In the genomic region with DNA sequence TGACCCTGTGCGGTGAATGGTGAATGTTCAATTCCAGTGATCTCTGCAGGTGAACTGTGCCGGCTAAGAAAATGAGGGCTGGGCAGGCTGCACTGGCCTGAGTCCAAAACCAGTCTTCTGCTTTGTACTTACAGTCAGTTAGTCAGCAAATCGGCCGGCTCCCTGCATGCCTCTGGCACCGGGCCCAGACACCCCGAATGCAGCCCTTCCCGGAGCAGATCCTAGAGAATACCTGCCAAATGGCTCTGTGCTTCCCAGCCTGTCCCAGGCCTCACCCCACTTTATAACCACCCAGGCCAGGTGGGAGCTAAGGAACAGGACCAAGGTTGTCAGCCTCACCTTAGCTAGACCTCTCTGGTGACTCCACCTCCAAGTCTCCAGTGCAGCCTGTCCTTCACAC, we compare ENCODE assay signal across 9 mouse cellular contexts. TPM values are rescaled to one million over a fixed set of nuclear protein-coding genes. Genes with fewer than 3 reads are reported as not detected.
DNase-seq lines count a peak whose midpoint lies in the region; ATAC-seq and TF ChIP-seq lines count a peak whose summit lies in the region.
"Had no signal": no experiment of that assay in that cellular context is flagged by ENCODE, and none has a peak within 500 bp of the region (broad histone marks: within the 10 kb centered on the region; RNA-seq: fewer than 3 reads in every experiment).

No protein-coding gene starts in this region.

- 16% methylated on average over 7 of the region's 7 CpGs for WGBS in forebrain, embryonic 13.5 days
- 5% methylated on average over 7 of the region's 7 CpGs for WGBS in kidney, adult 2 months
- 7% methylated on average over 7 of the region's 7 CpGs for WGBS in lung, embryonic 16.5 days
- WGBS in stomach, postnatal 0 days, result 9% methylated on average over 7 of the region's 7 CpGs

- intact Hi-C loops in left cerebral cortex, adult 2 months (cut with DNase I), result no loop called here

- 0 out of 2 replicates have a peak overlapping the region, but pooled peaks have one; percentile 12 for H3K9ac ChIP-seq in forebrain, embryonic 13.5 days
- H3K9ac ChIP-seq in lung, embryonic 16.5 days (ENCODE audit: low read length), result no peak overlapping the region
- no peak overlapping the region for H3K9ac ChIP-seq in stomach, postnatal 0 days (ENCODE audit: low read length)

- TF ChIP-seq EP300 in stomach, postnatal 0 days (optimal IDR thresholded peaks at IDR 0.05), result no peak

- no peaks in the 10 kb centered on the region; the same call in 1 of the 2 replicates for H3K27me3 ChIP-seq in forebrain, embryonic 13.5 days
- no peaks in the 10 kb centered on the region for H3K27me3 ChIP-seq in kidney, adult 2 months (replicated peaks; ENCODE audit: control insufficient read depth, insufficient read depth, low read length)
- no peaks in the 10 kb centered on the region for H3K27me3 ChIP-seq in lung, embryonic 16.5 days (ENCODE audit: control insufficient read depth, insufficient read depth, low read depth, low read length)
- H3K27me3 ChIP-seq in stomach, postnatal 0 days (ENCODE audit: control insufficient read depth, insufficient read depth, low read length), result no peaks in the 10 kb centered on the region

- TF ChIP-seq POLR2A in kidney, adult 2 months (IDR thresholded peaks at IDR 0.05; ENCODE audit: low read depth, low read length), result no peak

- H3K27ac ChIP-seq in left cerebral cortex, adult 2 months, result peak overlapping the region; percentile 28; the same call in 1 of the 2 replicates
- peak overlapping the region; percentile 81 for H3K27ac ChIP-seq in forebrain, embryonic 13.5 days
- H3K27ac ChIP-seq in kidney, adult 2 months (ENCODE audit: insufficient read depth, low read depth, low read length), result no peak overlapping the region
- peak overlapping the region; percentile 73 for H3K27ac ChIP-seq in lung, embryonic 16.5 days (ENCODE audit: low read length)
- H3K27ac ChIP-seq in stomach, postnatal 0 days (replicated peaks), result peak overlapping the region; percentile 46

- no peak for TF ChIP-seq CTCF in left cerebral cortex, adult 2 months (IDR thresholded peaks at IDR 0.05)
- no peak for TF ChIP-seq CTCF in kidney, adult 2 months (conservative IDR thresholded peaks at IDR 0.05; ENCODE audit: insufficient read depth, insufficient read length, low read depth, low read length)
- no peak for TF ChIP-seq CTCF in stomach, postnatal 0 days (IDR thresholded peaks at IDR 0.05; ENCODE audit: low read depth)

- H3K36me3 ChIP-seq in forebrain, embryonic 13.5 days (ENCODE audit: poor library complexity, severe bottlenecking), result no peaks in the 10 kb centered on the region
- no peaks in the 10 kb centered on the region for H3K36me3 ChIP-seq in kidney, adult 2 months (ENCODE audit: control insufficient read depth, insufficient read depth, low read length)
- no peaks in the 10 kb centered on the region for H3K36me3 ChIP-seq in lung, embryonic 16.5 days (ENCODE audit: control insufficient read depth, insufficient read depth, low read length)
- H3K36me3 ChIP-seq in stomach, postnatal 0 days (ENCODE audit: control insufficient read depth, insufficient read depth, low read length), result no peaks in the 10 kb centered on the region

- peaks cover 47% of the 10 kb centered on the region for H3K4me1 ChIP-seq in forebrain, embryonic 13.5 days
- H3K4me1 ChIP-seq in kidney, adult 2 months (ENCODE audit: control insufficient read depth, insufficient read depth, low read length), result peaks cover 4% of the 10 kb centered on the region; the same call in 1 of the 2 replicates
- H3K4me1 ChIP-seq in lung, embryonic 16.5 days (replicated peaks; ENCODE audit: control insufficient read depth, insufficient read depth, low read length), result peaks cover 27% of the 10 kb centered on the region
- 0 out of 2 replicates have a peak, but pooled peaks cover 3% of the 10 kb centered on the region for H3K4me1 ChIP-seq in stomach, postnatal 0 days (replicated peaks; ENCODE audit: control insufficient read depth, insufficient read depth)

- ATAC-seq in forebrain, embryonic 13.5 days, result peak; percentile 22; the same call in 1 of the 2 replicates
- ATAC-seq in lung, embryonic 16.5 days (ENCODE audit: low read depth), result peak; percentile 72
- ATAC-seq in stomach, postnatal 0 days (ENCODE audit: low FRiP score, low TSS enrichment), result peak; percentile 64

- no peak overlapping the region for H3K4me3 ChIP-seq in left cerebral cortex, adult 2 months
- H3K4me3 ChIP-seq in forebrain, embryonic 13.5 days, result no peak overlapping the region
- no peak overlapping the region for H3K4me3 ChIP-seq in kidney, adult 2 months (ENCODE audit: insufficient read depth, low read depth, low read length)
- H3K4me3 ChIP-seq in lung, embryonic 16.5 days (ENCODE audit: low read length), result no peak overlapping the region
- H3K4me3 ChIP-seq in stomach, postnatal 0 days (ENCODE audit: low read depth, low read length), result no peak overlapping the region

- H3K9me3 ChIP-seq in forebrain, embryonic 13.5 days (replicated peaks), result no peaks in the 10 kb centered on the region
- no peaks in the 10 kb centered on the region for H3K9me3 ChIP-seq in lung, embryonic 16.5 days (ENCODE audit: control insufficient read depth, low read length)
- no peaks in the 10 kb centered on the region for H3K9me3 ChIP-seq in stomach, postnatal 0 days (ENCODE audit: control insufficient read depth, low read length)

- peak; percentile 65 to 70 for DNase-seq in left cerebral cortex, adult 2 months (ENCODE audit: extremely low spot score in 1 of 2, low spot score in 2 of 2)
- no peak for DNase-seq in left cerebral cortex, adult 11 months (ENCODE audit: low spot score)
- DNase-seq in adrenal gland, adult 8-10 months, result peak; percentile 46
- peak; percentile 92 for DNase-seq in kidney, adult 2 months
- peak; percentile 83 for DNase-seq in stomach, postnatal 0 days (ENCODE audit: low spot score)
- no peak for DNase-seq in yolk sac, embryonic 10.5 days (ENCODE audit: low spot score)

- H3K4me2 ChIP-seq in forebrain, embryonic 13.5 days, result peak overlapping the region; percentile 33
- no peak overlapping the region for H3K4me2 ChIP-seq in lung, embryonic 16.5 days (ENCODE audit: low read depth, low read length)
- no peak overlapping the region for H3K4me2 ChIP-seq in stomach, postnatal 0 days (replicated peaks; ENCODE audit: low read depth)

RNA-seq across cellular contexts. Expression of gene Zdhhc22, which starts 17.0 kb away (rescaled TPM):
- total RNA-seq in left cerebral cortex, adult 2 months (2021), result 10 to 100 TPM; 59.1 to 61.3 TPM
- 1 to 10 TPM; 1.8 to 4.7 (median 3.0) TPM for total RNA-seq in adrenal gland, adult 8-10 months (2022)
- polyA plus RNA-seq in forebrain, embryonic 13.5 days (2015; fragmentation: Nextera tagmentation; extraction: Ambion mirVana), result 2.3 and 2.7 TPM in 2 replicates
- polyA plus RNA-seq in kidney, adult 2 months (2012; rRNA removed), result 0.14 TPM in 1 of 2 replicates, not detected in the other
- 0.14 and 0.15 TPM in 2 replicates for polyA plus RNA-seq in lung, embryonic 16.5 days (2015; fragmentation: Nextera tagmentation; extraction: Ambion mirVana)
- polyA plus RNA-seq in stomach, postnatal 0 days (2015; fragmentation: Nextera tagmentation; extraction: Ambion mirVana), result 0.53 and 0.58 TPM in 2 replicates
- total RNA-seq: gastrocnemius, postnatal 4 days had no signal

RNA-seq across cellular contexts. Expression of gene Cipc, which starts 26.4 kb away (rescaled TPM):
- 10 to 100 TPM; 79.8 to 91.6 TPM for total RNA-seq in left cerebral cortex, adult 2 months (2021)
- 10 to 100 TPM; 25.4 to 43.9 (median 32.1) TPM for total RNA-seq in adrenal gland, adult 8-10 months (2022)
- 46.1 and 53.1 TPM in 2 replicates for polyA plus RNA-seq in forebrain, embryonic 13.5 days (2015; fragmentation: Nextera tagmentation; extraction: Ambion mirVana)
- 28.8 and 34.2 TPM in 2 replicates for polyA plus RNA-seq in kidney, adult 2 months (2012; rRNA removed)
- polyA plus RNA-seq in lung, embryonic 16.5 days (2015; fragmentation: Nextera tagmentation; extraction: Ambion mirVana), result 18.9 and 20.2 TPM in 2 replicates
- polyA plus RNA-seq in stomach, postnatal 0 days (2015; fragmentation: Nextera tagmentation; extraction: Ambion mirVana), result 10.1 and 10.8 TPM in 2 replicates

RNA-seq across cellular contexts. Expression of gene Tmem63c, which starts 47.9 kb away (rescaled TPM):
- total RNA-seq in left cerebral cortex, adult 2 months (2021), result 10 to 100 TPM; 41.7 to 43.8 TPM
- total RNA-seq in adrenal gland, adult 8-10 months (2022), result 1 to 10 TPM; 2.3 to 4.8 (median 3.1) TPM
- polyA plus RNA-seq in forebrain, embryonic 13.5 days (2015; fragmentation: Nextera tagmentation; extraction: Ambion mirVana), result 1.6 and 2.2 TPM in 2 replicates
- polyA plus RNA-seq in kidney, adult 2 months (2012; rRNA removed), result 0.10 and 0.19 TPM in 2 replicates
- polyA plus RNA-seq in lung, embryonic 16.5 days (2015; fragmentation: Nextera tagmentation; extraction: Ambion mirVana), result 0.13 TPM in 1 of 2 replicates, not detected in the other
- polyA plus RNA-seq in stomach, postnatal 0 days (2015; fragmentation: Nextera tagmentation; extraction: Ambion mirVana), result 0.72 and 0.74 TPM in 2 replicates

Comparison
In these comparisons a context has a peak if more than half of its experiments do, and no peak if none do; other contexts are left out.
1. DNase-seq: peak in left cerebral cortex, adult 2 months (2 of 2), adrenal gland, adult 8-10 months (single experiment), kidney, adult 2 months (single experiment) and stomach, postnatal 0 days (single experiment); none in left cerebral cortex, adult 11 months (single experiment) and yolk sac, embryonic 10.5 days (single experiment).
2. ATAC-seq: peak in every context shown above with its lines; median percentile 72 in lung, embryonic 16.5 days; 64 in stomach, postnatal 0 days; 22 in forebrain, embryonic 13.5 days.